Mouse (Mus musculus) embryonic fibroblast, embryonic 13.5 days (primary cell): Measurements from ENCODE around the gene Zbtb14. TPM values are rescaled to one million over a fixed set of nuclear protein-coding genes. Genes with fewer than 3 reads are reported as not detected.

Experiments used
- H3K27ac ChIP-seq: 2 replicates; pipeline ENCODE4 v1.5.1; 2012; ENCODE audit warnings: low read length, control low read depth, inconsistent platforms; ENCODE audit not compliant: insufficient read depth
- H3K4me1 ChIP-seq: 2 replicates; pipeline ENCODE4 v1.6.1; 2011; ENCODE audit warnings: low read length; ENCODE audit not compliant: control insufficient read depth, insufficient read depth
- H3K4me3 ChIP-seq: 2 replicates; pipeline ENCODE4 v1.5.1; 2011; ENCODE audit warnings: mild to moderate bottlenecking, control low read depth, low read length; ENCODE audit not compliant: insufficient read depth
- CTCF ChIP-seq: IDR thresholded peaks from 2 replicates; pipeline ENCODE4 v1.5.1; 2011; ENCODE audit warnings: mild to moderate bottlenecking, control low read depth, low read length, moderate library complexity, borderline replicate concordance; ENCODE audit not compliant: insufficient read depth
- POLR2A ChIP-seq: IDR thresholded peaks from 2 replicates; pipeline ENCODE4 v1.6.1; 2011; ENCODE audit warnings: low read depth, mild to moderate bottlenecking, control low read depth, low read length, moderate library complexity
- polyA plus RNA-seq: library from polyadenylated mRNA; stranded (reverse); fragments of >200 nt; gene quantifications from 2 replicates; pipeline ENCODE4 v1.2.4, GENCODE M21; 2011; ENCODE audit warnings: low read depth; ENCODE audit not compliant: missing spikeins, insufficient read length

Zbtb14 gene
- polyA plus RNA-seq, 1 experiment, result 13.0 TPM

DNA sequence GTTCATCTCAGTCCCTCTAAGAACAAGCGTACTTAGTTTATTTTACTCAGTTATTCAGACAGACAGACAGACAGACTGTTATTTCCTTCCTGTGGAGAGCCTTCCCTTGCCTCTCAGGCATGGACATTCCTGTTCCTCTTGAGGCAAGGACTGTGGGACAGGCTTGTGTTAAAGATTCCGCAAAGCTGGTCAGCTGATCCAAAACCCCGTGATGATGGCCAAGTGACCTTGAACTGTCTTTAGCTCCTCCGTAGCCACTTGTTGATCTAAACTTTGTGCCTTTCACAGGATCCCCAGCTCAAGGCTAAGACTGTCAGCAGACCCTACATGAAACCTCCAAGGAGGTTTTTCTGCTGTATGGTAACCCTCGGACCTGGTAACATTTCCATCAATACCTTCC, 14.3 kb downstream of the Zbtb14 start:
- H3K4me3 ChIP-seq, result no peak overlapping the region
- no peak for TF ChIP-seq POLR2A
- TF ChIP-seq CTCF, result no peak
- no peaks in the 10 kb centered on the region for H3K4me1 ChIP-seq
- no peak overlapping the region for H3K27ac ChIP-seq

DNA sequence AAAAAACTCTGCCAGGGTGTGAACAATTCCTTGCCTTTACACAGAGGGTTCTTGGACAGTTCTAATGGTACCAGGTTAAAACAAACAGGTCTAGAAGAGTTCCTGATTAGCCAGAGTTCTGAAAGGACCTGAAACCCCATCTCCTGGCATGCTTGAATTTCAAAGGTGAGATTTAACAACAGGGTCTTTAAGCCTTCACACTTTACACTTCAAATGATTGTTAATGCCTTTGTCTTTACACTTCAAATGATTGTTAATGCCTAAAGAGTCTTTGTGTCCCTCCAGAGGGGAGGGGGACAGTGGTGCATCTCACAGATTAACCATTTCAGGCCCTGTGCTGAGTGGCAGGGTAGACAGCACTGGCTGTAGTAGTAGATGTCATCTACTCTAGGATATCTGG, 15.2 kb downstream of the Zbtb14 start:
- Histone ChIP-seq H3K27ac (no peak overlapping the region), H3K4me1 (no peaks in the 10 kb centered on the region), H3K4me3 (no peak overlapping the region)
- TF ChIP-seq POLR2A (no peak), CTCF (no peak)

DNA sequence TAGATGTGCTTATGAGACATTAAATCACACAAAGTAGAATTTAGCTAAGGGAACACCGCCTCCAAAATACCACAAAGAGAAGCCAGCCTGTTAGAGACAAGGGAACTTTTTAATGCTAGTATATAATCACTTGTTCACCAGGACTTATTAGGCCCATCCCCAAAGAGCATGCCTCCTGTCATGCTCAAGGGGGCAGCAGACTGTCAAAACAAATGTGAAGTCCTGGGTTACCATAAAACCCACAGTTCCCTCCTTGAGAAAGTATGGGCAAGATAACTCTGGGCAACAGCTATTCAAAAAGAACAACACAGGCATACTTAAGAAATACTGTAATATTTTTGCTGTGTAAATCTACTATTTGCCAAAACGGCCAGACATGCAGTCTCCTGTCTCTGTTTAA, 18.3 kb downstream of the Zbtb14 start:
- Histone ChIP-seq H3K4me3 (no peak overlapping the region), H3K27ac (no peak overlapping the region), H3K4me1 (no peaks in the 10 kb centered on the region)
- TF ChIP-seq CTCF (no peak), POLR2A (no peak)

DNA sequence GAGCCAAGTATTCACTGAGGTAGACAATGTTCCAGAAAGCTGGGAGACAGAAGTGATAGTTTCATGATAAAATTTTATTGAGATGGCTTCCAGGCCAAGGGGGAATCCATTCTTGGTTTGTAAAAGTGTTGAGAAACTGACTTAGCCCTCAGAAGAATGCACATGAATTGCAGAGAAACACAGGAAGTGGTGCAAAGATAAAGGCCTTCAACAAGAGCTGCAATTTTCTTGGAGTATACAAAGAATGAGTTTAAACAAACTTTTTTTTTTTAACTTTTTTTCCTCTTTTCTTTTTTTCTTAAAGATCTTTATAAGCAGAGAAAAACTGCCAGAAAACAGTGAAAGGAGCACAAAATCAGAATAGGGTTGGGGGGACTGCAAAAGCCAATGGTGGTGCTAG, 33.3 kb downstream of the Zbtb14 start:
- no peak for TF ChIP-seq CTCF
- TF ChIP-seq POLR2A, result no peak
- Histone ChIP-seq H3K4me1 (no peaks in the 10 kb centered on the region), H3K4me3 (peak overlapping the region; percentile 85), H3K27ac (peak overlapping the region; percentile 83; the same call in 1 of the 2 replicates)

DNA sequence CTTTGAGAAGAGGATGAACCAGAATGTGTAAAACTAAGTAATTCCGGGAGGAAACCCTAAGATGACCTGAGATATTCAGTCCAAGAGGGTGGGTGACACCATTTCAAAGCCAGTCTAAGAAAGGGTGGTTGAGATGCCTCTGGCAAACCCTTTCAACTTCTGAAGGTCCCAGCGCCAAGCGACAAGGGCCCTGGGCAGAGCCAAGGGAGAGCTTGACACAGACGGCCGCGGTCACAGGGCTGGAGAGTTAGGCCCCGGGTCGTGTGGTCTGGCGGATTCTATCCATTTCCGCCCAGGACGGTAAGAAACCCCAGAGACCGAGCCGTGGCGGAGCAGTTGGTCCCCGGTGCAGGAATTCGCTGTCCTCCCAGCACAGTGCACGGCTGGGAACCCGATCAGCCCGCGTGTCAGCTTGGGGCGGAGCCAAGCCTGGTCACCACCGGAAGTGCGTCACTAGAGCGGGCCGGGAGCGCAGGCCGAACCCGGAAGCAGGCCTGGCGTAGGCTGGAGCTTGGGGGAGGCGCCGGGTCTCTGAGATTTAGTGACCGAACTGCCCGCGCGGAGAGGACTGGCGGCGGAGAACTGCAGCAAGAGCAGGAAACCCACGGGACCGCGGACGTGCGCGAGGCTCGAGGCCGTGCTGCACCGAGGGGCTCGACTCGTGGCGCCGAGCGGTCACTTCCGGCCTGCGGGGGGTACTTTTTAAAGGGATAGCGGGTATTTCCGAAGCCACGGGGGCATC, 34.2 kb downstream of the Zbtb14 start:
- H3K4me1 ChIP-seq, result no peaks in the 10 kb centered on the region
- peak overlapping the region; percentile 85 for H3K4me3 ChIP-seq
- peak overlapping the region; percentile 96 for H3K27ac ChIP-seq
- TF ChIP-seq CTCF, result no peak
- TF ChIP-seq POLR2A, result peak; percentile 93

DNA sequence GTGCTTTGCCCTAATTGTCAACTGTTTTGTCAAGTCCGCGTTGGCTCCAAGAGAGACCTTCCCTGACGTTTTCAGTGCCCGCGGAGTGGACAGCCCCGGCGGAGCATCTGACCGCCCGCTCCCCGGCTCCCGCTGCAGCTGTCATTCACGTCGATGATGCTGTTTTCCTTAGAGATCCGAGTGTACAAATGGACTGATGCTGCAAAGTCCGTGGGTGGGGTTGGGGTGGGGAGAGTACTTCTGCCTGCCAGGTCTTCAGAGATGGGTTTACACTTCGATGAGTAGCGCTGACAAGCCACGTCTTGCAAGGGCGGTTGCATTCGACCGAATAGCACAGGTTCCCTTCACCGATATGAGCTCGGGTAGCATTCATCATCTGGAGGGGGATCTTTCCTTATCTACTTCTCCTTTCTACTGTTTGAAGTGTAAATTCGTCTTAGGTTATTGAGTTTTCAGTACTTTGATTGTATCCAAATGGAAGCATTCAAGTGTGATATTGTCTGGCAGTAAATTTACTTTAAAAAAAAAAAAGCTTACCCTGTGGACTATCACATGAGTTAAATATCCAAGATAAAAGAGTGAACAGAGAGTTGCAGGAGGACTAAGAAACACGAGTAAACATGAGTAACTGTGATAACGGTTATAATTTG, 35.0 kb downstream of the Zbtb14 start:
- H3K4me3 ChIP-seq, result peak overlapping the region; percentile 85
- H3K27ac ChIP-seq, result peak overlapping the region; percentile 96
- no peaks in the 10 kb centered on the region for H3K4me1 ChIP-seq
- peak; percentile 16; the same call in 1 of the 2 replicates for TF ChIP-seq POLR2A
- TF ChIP-seq CTCF, result no peak

DNA sequence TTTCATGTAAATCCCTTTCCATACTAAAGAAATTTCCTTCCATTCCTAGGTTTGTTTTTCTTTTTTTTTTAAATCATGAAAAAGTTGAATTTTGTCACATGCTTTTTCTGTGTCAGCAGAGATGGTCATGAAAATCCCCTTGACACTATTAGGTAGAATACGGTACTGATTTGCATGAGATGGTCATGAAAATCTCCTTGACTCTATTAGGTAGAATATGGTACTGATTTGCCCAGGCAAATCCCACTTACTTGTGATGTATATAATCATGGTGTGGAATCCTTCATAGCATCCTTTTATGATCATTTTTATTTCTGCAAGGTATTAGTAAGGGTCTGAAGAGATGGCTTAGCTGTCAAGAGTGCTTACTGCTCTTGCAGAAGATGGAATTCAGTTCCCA, 38.7 kb downstream of the Zbtb14 start:
- TF ChIP-seq POLR2A, result no peak
- Histone ChIP-seq H3K4me3 (no peak overlapping the region), H3K4me1 (no peaks in the 10 kb centered on the region), H3K27ac (peak overlapping the region; percentile 51)

DNA sequence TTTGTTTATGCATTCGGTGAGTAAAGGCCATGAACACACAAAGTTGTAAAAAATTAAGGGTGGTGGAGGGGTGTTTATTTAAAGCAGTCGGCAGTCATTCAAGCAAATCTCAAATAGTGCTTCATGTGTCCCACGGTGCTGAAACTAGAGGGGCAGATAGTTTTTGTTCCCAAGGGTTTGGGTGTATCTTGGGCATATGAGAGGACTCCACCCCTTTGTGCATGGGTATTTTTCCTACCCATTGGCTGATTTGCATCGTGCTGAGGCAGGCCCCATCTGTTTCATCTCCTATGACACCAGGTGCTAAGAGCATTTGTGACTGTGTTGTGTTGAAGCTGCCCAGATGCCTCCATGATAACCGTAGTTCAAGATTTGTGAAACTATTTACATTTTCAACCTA, 55.0 kb downstream of the Zbtb14 start:
- no peak for TF ChIP-seq POLR2A
- no peak for TF ChIP-seq CTCF
- H3K4me3 ChIP-seq, result no peak overlapping the region
- no peak overlapping the region for H3K27ac ChIP-seq
- H3K4me1 ChIP-seq, result no peaks in the 10 kb centered on the region

DNA sequence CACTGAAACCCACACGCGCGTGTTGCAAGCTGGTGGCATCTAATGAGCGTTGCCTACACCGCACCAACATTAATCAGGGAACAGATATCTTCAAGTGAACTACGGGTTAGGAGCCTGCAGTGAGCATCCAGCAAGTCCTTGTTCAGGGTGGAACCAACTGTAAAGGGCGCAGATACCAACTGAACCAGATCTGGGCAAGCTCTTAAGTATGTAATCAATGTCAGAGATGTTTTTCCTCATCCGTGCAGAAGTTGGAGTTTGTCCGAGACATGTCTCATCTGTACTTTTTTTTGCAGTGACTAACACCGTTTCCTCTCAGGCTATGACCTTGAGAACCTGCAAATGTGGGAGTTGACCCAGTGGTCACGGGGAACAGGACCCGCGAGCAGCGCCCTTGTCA, 55.6 kb downstream of the Zbtb14 start:
- TF ChIP-seq CTCF (no peak), POLR2A (no peak)
- H3K27ac ChIP-seq, result no peak overlapping the region
- peak overlapping the region; percentile 34 for H3K4me3 ChIP-seq
- H3K4me1 ChIP-seq, result no peaks in the 10 kb centered on the region

DNA sequence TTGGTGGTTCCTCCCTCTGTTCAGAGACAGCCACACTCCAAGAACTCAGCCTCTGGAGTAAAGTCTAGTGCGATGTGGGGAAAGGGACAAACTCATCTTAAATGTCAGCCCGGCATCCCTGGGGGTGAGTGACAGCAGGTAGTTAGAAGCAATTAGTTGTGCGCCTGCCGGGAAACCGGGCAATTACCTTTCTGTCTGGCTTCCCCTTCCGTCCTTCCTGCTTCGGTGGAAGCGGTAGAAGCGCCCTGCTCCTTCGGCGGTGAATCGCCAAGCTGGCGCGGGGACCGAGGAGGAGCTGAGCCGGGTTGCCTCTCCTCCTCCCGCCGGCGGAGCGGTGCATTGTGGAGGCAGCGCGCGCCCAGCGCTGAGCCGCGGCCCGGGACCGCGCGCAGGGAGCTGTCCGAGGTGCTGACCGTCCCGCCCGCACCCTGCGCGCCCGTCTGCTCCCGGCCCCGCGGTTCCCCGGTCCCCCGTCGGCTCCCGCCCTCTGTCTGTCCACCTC, 56.2 kb downstream of the Zbtb14 start, which contains the start of gene Akain1:
Gene Akain1 (plus strand): TSS at position 337 of the 502 bp plus-strand sequence.
- Histone ChIP-seq H3K4me3 (peak within 1 kb of the TSS; percentile 34), H3K4me1 (no peaks in the 10 kb centered on the region), H3K27ac (no peak within 1 kb of the TSS)
- TF ChIP-seq CTCF (no peak), POLR2A (no peak)
